Mouse (Mus musculus): ENCODE data around the gene Ralb.

GRCm38 (mm10) chr1:119471793-119472396 lies 32.7 kb downstream of the Ralb start:
- TF ChIP-seq CTCF (IDR thresholded peaks at IDR 0.05; ENCODE audit: borderline replicate concordance, extremely low read depth, insufficient read depth, insufficient read length) (no peak), POLR2A (IDR thresholded peaks at IDR 0.05; ENCODE audit: borderline replicate concordance, extremely low read depth, insufficient read depth, insufficient read length, poor library complexity, severe bottlenecking) (no peak)
